Mouse (Mus musculus) urinary bladder, adult 2 months (tissue): ENCODE results near the gene Art3. TPM values are rescaled to one million over a fixed set of nuclear protein-coding genes. Genes with fewer than 3 reads are reported as not detected.
"Not testable (repeated sequence)": the region's sequence is repeated elsewhere in the genome, so short reads cannot be mapped to it uniquely, and the experiment has no call there.

Source experiments
- DNase-seq: peaks from one replicate; pipeline ENCODE4 v3.0.0; 2022; ENCODE audit warnings: low spot score
- polyA plus RNA-seq: library from polyadenylated mRNA; depleted of rRNA; stranded (reverse); fragments of >200 nt; gene quantifications from 2 replicates; pipeline ENCODE4 v1.2.3, GENCODE M21; 2012

Gene Art3
- polyA plus RNA-seq, 1 experiment, result 839 TPM

DNA sequence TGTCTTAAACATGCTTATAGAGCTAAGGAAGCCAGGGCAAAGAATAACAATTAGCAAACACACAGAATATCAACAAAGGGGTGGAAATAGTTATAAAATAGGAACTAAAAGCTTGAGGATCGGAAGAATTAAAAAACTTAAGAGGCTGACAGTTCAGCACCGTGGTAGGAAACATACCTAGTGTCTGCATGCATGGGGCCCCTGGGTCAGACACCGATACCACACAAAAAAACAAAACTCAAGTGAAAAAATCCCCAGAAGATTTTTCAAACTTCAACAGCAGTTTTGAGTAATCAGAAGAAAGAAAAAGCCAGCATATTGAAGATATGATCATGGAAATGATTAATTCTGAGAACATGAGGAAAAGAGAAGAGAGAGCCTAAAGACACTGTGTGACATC lies 5.1 kb downstream of the Art3 start:
- DNase-seq, result no peak

DNA sequence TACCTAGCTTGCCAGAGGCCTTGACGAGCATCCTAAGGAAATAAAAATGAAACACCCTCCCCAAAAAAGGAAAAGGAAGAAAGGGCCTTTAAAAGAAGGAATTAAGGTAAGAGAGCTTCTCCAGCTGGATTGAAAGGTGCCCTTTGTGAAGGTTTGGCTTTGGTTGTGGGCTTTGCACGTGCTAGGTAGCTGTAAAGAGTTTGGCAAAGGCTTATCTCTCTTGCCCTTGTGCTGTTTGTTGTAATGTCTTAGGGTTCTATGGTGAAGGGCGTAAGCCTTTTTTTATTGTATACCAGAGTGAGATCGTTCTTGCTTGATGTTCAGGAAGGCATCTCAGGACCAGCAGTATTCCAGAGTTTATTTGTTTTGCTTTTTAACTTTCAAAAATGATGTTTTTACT lies 9.0 kb downstream of the Art3 start:
- no peak for DNase-seq

DNA sequence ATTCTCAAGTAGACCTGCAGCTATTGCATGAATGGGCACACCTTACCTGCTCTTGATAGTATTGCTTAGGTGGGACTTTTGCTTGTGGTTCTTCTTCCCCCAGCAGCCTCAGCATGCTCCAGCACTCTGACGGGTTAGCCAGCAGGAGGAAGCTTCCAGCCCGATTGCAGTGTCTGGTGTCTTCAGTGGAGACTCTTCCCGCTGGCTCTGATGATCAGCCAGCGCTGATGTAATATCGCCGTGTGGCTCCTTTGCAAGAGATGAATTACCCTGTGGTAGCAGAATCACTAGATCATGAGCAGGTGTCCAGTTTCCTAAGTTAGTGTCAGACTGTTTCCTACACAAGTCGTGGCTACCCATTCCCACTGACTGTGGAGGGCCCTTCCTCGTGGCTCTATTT lies 13.4 kb downstream of the Art3 start:
- DNase-seq, result no peak

DNA sequence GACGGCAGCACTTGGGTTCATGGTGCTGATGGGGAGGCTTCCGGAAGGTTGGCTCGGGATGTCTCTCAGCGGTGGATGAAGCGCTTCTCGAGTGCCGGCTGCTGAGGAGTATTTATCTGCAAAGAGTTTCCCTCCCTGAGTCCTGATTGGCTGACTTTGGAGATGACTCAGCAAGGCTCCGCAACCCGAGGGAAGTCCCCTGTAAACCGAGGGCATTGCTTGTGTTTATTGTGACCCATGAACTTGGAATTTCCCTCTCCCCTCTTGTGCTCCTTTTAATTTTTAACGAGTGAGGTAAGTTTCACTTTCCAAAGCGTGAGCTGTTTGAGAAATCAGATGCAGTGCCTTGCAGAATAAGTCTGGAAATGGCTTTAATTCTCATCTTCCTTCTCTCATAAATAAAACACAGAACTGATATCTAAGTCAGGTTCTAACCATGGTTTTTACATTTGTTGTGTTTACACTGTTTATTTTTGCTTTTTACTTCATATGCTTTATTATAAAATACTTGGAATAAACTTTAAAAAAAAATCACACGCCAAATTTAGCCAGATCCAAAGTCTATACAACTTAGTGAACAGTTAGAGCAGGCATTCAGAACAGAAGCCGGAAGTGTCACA lies 17.3 kb downstream of the Art3 start, which contains the start of gene Cxcl10:
TSS of gene Cxcl10 (minus strand) at position 96 of the 620 bp plus-strand sequence.
- no peak for DNase-seq

DNA sequence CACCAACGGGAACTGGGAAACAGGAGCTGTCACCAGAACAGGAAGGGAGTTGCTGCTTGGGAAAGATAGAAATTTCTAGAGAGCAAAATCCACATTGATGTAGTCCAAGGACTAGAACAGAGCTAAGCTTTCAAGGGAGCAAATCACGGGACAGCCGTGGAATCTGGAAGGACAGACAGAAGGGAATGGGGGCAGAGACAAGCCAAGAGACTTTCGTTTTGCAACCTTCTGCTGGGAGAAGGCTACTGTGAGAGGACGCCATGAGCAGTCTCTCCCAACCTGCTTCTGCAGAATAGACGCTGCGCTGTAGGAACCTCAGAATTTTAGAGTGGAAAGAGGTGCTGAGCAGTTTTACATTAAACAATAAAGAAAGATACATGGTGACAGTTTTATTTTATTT lies 18.1 kb downstream of the Art3 start:
- DNase-seq, result no peak

DNA sequence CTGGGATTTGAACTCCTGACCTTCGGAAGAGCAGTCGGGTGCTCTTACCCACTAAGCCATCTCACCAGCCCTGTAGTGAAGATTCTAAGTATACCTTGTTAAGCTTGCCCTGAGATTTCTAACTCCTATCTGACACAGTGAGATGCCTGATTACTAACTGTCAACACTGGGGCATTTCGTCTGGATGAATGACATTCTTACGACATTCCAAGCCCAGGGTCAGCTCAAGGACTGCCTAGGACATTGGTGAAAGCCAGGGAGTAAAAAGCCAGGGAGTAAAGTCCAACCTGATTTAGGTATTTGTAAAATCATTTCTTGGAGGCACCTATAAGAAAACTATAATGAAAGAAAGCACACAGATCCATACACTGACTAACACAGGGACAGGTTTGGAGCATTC lies 21.1 kb downstream of the Art3 start:
- DNase-seq, result not testable (repeated sequence)

DNA sequence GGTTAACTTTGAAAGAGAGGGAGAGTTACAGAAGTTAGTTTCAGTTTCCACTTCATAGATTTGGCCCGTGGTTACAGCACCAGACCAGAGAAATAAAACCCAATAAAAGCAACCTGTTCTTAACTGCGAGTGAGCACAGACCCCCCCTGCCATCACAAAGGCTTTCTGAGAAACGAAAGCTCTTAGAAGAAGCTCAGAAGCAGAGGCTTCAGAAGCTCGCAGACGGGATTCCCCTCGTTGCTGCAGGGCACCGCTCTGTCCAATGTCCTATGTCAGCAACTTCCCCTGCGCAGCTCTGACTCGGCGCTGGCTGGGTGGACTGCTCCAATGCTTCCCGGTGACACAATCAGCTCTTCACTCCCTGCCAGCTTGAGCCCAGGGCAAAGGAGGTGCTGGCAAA lies 21.9 kb downstream of the Art3 start:
- no peak for DNase-seq

DNA sequence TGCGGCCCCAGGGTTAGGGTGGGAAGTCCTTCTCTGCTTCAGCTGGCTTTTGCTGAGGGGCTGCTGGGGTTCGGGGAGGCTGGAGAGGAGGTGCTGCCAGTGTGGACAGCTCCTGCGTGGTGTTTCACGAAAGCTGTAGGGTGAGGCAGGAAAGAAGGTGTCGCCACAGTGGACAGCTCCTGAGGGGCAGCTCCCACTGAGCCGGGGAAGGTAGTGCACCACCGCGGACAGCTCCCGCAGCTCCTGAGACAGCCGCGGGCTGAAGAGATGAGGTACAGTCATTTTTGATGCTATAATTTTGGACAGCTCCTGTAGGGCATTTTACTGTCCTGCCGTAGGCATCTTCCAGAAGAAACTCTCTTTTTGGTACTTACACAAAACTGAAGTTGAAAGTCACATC lies 26.4 kb downstream of the Art3 start:
- DNase-seq, result no peak

DNA sequence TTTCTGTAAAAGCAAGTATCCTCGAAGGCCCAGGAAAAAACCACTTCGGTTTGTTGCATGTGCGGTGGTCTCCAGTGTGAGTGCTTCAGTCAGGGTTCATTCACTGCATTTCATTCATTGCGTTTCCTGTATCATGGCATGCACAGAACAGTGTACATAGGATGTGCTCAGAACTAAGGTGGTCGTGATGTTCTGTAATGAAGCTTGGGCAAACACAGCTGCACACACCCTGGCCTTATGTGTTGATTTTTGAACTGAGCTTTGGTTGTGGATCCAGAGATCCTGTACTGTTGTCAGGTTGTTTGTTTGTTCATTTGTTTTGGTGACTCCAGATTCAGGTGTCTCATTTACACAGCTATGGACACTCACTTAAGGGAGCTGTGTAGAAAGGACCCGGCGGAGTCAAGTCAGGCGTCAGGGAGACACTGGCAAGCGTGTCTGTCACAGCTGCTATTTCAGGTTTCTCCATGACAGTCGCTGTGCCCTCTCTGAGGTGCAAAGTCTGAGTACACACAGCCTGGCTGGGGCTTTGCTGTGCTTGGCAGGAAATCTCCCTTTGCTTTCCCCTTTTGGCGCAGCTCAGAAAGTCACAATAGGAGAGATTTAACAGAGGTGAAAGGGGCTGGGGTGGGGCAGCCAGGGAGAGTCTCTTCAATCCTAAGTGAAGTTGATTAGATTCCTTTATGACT lies 27.3 kb downstream of the Art3 start:
- DNase-seq, result no peak

DNA sequence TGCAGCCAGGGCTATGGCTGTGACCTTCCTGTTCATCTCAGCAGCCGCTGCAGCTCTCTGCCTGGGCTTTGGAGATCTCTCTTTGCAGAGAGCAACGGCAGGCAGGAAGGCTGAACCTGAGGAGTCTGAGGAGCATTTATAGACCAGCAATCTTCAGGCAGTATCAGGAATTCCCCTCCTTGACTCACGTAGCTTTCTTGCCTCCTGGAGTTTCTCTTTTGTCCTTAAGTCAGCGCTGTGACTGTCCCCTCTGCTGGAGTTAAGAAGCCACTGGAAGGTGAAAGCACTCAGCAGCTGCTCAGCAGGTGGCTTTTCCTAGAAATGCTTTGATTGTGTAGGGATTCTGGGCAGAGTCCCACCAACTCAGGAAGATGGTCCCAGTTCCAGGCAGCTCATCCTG lies 31.6 kb downstream of the Art3 start:
- no peak for DNase-seq

DNA sequence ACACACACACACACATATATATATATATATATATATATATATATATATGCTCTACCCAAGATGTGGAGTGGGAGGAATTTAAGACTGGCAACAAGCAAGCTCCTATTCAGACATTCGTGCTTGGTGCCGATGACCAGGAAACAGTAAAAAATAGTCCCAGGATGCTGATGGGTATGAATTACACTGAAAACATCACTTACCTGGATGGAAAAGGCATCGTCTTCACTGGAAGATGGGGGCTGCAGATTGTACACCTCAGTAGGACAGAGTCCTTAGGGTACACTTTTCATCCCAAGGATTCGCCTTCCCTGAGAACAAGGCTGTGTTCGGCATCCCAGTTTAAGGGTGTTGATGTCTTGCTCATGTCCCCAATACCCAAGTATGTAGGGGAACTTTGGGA lies 32.4 kb downstream of the Art3 start:
- no peak for DNase-seq

DNA sequence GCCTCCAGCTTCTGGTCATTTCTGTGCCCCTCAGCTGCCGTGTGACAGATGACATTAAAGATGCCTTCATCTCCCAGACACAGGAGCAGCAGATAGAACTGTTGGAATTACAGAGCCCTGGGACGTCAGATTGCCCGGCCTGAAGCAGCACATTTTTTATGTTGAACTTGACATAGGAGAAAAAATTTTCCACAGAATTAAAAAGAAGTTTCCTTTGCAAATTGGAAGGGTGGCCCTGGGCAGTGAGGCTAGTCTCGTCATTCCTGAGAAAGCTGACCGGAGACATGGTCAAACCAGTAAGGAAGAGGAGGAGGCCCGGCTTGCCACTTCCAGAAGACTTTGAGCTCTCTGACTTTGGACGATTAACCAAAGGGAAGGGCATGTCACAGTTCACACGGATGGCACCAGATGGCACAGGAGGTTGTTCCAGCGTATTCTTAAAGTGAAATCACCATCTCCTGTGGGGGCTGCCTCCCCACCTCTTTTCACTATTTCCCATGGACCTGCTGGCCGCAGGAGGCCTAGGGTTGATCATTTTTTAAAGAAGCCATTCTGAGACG lies 33.6 kb downstream of the Art3 start:
- no peak for DNase-seq

DNA sequence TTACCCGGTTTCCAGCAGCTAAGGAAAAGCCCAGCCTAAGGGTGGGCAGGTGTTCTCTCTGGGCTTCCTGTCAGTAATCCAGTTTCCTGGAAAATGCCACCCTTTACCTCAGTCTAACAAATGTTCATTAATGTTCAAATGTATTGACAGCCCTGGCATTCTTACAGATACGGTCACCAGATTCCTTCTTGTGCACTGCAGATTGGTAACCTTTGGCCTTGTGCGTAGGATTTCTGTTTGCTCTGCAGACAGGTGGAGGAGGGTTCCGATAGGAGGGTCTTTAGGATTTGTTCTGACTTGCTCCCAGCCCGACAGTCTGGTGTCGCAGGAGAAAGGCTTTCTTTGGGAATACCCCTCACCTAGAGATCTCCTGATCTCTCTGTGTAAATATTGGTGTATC lies 34.9 kb downstream of the Art3 start:
- DNase-seq, result no peak

DNA sequence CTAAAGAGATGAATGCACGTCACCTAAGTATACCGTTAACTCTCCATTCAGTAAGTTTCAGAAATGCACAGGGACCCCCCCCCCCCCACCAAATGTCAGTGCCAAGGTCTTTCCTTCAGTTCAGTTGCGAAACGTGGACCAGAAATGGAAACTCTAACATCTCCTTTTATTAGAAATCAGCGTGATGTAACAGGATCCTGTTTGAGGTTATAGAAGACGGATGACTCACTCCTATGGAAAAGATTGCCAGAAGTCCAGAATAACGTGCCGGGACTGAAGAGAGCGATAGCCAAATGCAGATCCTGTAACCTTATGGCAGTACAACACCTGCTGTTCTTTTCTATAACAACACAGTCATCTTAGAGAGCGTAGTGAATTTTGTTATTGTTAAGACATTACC lies 36.8 kb downstream of the Art3 start:
- no peak for DNase-seq

DNA sequence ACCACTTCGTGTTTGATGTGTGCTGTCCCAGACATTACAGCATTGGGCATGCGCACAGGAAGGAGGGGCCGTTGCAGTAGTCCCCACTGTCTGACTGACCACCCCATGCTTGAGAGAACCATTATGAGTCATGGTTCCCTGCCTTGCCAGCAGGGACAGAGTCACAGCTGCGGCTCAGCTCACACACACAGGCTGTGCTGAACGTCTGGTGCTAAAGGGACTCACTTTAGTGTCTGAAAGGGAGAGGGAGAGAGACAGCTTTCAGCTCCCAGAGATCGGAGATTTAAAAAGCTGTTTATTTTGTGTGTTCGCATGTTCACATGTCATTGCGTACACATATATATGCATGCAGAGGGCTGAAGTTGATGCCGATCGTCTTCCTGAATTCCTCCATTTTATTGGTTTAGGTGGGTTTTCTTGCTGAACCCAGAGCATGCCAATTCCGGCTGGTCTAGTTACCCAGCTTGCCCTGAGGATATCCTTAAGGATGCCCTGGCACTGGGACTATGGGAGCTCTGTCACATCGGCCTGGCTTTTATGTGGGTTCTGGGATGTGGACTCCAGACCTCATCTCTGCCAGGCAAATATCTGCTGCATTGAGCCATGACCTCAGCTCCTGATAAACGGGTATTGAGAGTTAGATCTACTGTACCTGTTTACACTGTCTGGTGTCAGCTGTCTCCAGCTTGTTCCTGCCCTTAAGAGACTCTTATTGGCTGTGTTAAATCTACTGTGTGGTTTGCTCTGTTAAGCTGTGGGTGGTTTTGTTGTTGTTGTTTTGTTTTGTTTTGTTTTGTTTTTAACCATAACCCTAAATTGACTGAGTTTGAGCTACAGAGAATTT lies 37.7 kb downstream of the Art3 start:
- DNase-seq, result no peak

DNA sequence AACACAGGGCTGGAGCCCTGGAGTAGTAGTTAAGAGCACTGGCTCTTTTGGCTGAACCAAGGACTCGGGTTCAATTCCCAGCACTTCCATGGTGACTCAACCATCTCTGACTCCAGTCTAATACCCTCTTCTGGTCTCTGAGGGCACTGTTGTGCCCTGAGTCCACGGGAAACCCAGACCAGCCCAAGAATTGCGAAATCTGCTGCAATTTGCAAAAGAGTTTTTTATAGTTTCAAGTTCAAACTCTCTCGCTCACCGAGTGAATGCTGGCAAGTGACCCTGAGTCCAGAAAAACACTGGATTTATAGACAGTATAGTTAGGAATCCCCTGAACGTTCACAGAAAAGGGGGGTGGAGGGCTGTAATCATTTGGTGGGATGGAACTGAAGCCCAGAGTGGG lies 38.8 kb downstream of the Art3 start:
- DNase-seq, result no peak

DNA sequence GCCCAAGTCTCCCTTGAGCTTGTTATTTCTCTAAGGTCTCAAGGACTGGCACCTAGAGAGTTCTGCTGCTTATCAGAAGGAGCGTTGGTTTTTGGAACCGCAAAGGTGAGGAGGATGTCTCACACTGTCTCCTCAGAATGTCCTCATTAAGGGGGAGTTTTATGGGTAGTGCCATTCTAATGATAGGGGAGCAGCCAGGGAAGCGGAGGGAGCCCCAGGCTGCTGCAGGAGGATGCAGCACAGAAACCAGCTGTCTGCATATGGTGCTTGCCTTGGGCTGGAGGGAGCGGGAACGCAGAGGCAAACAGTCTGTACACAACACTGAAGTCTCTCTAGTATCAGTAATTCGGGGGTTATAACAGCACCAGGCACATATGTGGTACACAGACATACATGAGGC lies 39.3 kb downstream of the Art3 start:
- no peak for DNase-seq

DNA sequence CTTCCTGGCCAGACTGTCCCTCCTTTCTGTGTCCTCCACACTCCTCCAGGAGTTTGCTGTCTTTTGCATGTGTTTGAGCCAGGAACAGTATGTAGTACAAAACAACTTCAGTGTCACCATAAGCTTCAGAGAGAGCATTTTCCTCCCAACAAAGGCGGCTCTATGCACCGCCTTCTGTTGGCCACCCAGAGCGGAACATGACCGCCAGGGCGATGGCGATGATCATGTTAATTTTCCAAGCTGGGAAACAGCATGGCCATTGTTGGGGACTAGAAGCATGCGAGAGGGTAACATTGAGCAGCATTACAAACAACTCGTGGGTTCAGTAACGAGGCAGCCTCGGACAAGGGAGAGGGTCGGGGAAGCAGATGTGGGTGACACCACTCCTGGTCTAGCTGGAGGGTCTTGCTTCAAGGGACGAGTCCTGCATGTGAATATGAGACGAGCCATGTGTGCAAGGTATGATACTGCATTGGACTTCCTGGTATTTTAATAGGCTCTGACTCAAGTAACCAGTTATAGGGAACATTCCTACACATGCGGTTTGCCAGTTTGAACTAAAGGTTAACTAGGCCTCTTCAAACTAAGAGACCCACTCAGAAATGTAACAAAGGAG lies 39.8 kb downstream of the Art3 start:
- DNase-seq, result no peak

DNA sequence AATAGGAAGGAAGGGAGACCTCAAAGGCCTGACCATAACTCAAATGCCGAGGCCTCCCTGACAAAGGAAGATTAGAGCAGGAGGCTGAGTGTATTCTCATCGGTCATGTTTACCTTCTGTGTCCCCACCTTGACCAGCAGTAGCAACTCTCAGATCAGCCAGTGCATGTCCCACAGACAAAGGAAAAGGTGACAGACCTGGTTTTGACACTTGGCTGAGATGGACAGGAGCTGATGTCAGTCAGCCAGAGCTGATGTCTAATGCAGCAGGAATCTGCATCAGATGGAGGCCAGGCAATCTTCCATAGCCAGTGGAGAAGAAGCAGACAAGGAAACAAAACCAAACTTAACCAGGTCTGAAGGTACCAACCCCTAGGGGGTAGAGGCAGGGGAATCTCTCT lies 41.0 kb downstream of the Art3 start:
- no peak for DNase-seq

DNA sequence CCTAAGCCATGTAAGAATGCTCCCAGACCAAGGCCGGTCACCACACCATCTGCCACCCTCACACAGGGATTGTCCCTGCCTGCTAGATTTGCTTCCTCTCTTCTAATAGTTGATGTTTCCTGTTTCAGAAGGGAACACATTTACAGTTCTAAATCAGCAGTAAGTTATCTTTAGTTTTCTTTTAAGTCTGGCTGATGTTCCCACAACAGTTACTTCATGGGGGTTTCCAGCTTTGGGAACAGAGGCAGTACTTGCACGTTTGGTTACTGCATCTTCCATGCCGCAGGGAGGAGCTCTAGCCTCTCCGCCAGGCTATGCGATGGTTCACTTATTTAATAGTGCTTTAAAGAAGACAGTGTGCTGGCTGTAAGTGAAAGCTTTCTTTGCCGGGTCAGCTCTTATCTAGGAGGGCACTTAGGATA lies 43.1 kb downstream of the Art3 start:
- DNase-seq, result no peak

DNA sequence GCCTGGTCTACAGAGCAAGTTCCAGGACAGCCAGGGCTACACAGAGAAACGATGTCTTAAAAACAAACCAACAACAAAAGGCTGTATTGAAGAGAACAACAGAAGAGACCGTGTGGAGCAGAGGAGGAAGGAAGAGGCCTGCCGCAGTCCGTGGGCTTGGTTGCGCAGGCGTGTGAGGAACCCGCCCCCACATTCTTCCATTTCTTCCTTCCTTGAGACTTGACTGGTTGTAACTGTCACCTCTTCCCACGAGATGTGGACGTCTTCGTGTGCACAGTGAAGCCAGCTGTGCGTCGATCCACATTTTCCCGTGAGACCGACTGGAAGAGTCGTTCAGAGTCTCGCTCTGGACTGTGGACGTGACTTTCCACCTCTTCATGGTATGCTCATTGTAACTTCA lies 43.7 kb downstream of the Art3 start:
- DNase-seq, result no peak

DNA sequence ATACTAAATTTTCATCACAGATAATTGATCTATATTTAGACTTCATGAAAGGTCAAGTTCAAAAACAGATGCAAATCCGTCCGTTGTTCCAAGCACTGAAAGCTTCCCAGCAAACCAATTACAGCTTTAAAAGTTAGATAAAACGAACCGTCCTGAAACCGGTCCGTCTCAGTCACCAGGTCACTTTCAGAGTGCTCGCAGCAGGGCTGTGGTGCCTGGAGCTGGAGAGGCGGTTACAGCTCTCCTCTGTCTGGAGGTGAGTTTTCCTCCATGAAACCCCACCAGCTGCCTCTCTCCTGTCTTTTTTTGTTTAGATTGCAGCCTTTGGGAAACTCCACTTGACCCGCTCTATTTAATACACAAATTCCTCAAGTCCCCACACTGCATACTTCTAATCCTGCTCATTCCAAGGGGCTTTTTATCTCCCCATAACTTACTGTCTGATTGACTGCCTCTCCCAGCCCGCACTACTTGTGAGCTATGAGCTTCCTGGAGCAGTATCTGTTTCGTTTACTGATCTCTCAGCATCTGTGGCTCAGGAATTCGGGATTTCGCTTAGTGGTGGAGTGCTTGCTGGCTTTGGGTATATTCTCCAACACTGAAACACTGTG lies 45.3 kb downstream of the Art3 start:
- no peak for DNase-seq
